Mouse (Mus musculus) 3T3-L1 (cell line): ENCODE measurements around the gene Rnf43.

Experiments
- DNase-seq: peaks from one replicate; pipeline ENCODE4 v3.0.0-alpha.2; 2015; ENCODE audit warnings: low read depth, low spot score

Rnf43 gene

GRCm38 (mm10) chr11:87744964-87745363 is 82.4 kb downstream of the Rnf43 start:
- DNase-seq, result no peak

- no peak for DNase-seq
These were observed 83.4 kb downstream of the Rnf43 start for GRCm38 (mm10) chr11:87745632-87746555.

- DNase-seq, result no peak
These were observed 84.8 kb downstream of the Rnf43 start for GRCm38 (mm10) chr11:87747312-87747711.

GRCm38 (mm10) chr11:87747716-87748115 is 85.2 kb downstream of the Rnf43 start:
- no peak for DNase-seq

- DNase-seq, result peak; percentile 31
These were observed 85.9 kb downstream of the Rnf43 start for GRCm38 (mm10) chr11:87748132-87749119.

- DNase-seq, result peak; percentile 52
These were observed 86.9 kb downstream of the Rnf43 start for GRCm38 (mm10) chr11:87749192-87750042.

- no peak for DNase-seq
These were observed 87.5 kb downstream of the Rnf43 start for GRCm38 (mm10) chr11:87750043-87750421.

GRCm38 (mm10) chr11:87750521-87750920 is 88.0 kb downstream of the Rnf43 start:
- DNase-seq, result no peak

GRCm38 (mm10) chr11:87751031-87751430 is 88.5 kb downstream of the Rnf43 start:
- DNase-seq, result no peak

GRCm38 (mm10) chr11:87751491-87751966 is 89.0 kb downstream of the Rnf43 start:
- no peak for DNase-seq

GRCm38 (mm10) chr11:87752307-87752706 is 89.8 kb downstream of the Rnf43 start:
- DNase-seq, result no peak

- no peak for DNase-seq
These were observed 90.7 kb downstream of the Rnf43 start for GRCm38 (mm10) chr11:87753255-87753654.

GRCm38 (mm10) chr11:87753891-87754501 is 91.5 kb downstream of the Rnf43 start:
- no peak for DNase-seq

- DNase-seq, result no peak
These were observed 92.1 kb downstream of the Rnf43 start for GRCm38 (mm10) chr11:87754603-87755002.

- DNase-seq, result no peak
These were observed 93.0 kb downstream of the Rnf43 start for GRCm38 (mm10) chr11:87755360-87756017.

- no peak for DNase-seq
These were observed 93.8 kb downstream of the Rnf43 start for GRCm38 (mm10) chr11:87756251-87756820.

- DNase-seq, result no peak
These were observed 94.8 kb downstream of the Rnf43 start for GRCm38 (mm10) chr11:87757001-87757954.

GRCm38 (mm10) chr11:87758161-87758911 is 95.8 kb downstream of the Rnf43 start:
- DNase-seq, result no peak
